Mouse (Mus musculus) ovary, postnatal 10 days (tissue): ENCODE measurements around the gene Fam78a.
A peak's percentile ranks its signal among the peaks of the same experiment; 100 is the strongest.
"Not testable (repeated sequence)": the region's sequence is repeated elsewhere in the genome, so short reads cannot be mapped to it uniquely, and the experiment has no call there.

Experiments used
- DNase-seq: peaks from one replicate; pipeline ENCODE4 v3.0.0; 2022; ENCODE audit warnings: low spot score

Gene Fam78a

DNA sequence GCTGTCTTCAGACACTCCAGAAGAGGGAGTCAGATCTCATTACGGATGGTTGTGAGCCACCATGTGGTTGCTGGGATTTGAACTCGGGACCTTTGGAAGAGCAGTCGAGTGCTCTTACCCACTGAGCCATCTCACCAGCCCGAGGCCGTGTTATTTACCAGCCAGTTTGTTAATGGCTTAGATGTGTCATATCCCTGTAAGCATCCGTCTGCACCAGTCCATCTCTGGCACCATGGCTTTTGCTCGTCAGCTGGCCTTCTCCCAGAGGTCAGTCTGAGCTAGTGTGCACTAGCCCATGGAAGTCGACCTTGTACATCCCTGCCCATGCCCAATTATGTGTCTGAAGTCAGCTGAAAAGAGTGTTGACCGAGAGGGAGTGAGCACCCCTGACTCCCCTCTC lies 44.0 kb downstream of the Fam78a start:
- not testable (repeated sequence) for DNase-seq

DNA sequence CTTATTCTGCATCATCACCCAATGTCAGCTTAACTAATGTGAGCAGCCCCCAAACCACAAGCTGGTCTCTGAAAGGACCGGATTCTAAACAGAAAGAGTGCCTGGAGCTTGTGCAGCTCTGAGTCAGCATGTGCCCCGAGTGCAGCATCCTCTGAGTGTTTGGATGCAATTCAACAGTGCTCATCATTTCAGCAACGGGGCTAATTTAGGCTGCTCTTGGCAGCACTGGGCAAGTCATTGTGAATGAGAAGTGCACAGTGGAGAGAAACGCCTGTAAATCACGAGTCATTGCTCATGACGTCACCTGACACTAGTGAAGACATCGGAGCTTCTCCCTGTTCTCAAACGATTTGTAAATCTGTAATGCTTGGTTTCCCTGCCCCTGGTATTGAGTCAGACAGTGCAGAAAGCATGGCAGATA lies 46.0 kb downstream of the Fam78a start:
- no peak for DNase-seq

DNA sequence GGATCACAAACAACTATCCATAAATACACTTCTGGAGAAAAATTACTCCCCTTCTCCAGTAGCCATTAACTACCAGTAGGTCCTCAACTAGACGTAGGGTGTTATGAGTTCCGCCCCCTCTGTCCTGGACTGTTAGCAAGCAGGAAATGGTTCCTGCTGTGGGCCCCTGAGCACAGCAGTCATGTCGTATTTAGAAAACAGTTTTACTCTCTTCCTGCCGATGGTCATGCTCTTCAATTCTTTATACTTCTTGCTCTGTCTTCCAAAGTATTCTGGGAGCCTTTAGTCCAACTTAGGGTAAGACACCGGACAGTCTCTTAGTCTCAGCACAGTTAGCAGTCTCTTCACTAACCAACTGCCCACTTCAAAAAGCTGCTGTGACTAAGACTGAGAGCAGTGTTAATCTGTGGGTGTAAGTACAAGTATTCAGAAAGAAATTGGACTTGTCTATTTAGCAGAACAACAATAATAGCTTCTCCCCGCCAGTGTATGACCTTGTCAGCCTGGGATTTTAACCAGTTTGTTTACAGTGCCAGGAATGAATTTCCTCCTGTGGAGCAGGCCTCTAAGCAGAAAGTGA lies 47.3 kb downstream of the Fam78a start:
- no peak for DNase-seq

DNA sequence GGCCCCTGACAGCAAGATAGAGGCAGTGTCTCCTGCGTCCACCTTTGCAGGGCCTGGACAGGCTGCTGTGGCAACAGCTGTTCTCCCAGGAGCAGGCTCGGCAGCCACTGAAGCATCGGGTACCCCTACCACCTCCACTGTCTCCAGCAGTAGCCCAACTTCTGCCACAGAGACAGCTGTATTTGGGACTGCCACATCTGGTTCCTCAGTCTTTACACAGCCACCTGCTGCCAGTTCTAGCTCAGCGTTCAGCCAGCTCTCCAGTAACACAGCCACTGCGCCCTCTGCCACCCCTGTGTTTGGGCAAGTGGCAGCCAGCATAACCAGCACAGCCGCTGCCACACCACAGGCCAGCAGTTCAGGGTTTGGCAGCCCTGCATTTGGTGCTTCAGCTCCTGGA lies 50.5 kb downstream of the Fam78a start:
- DNase-seq = no peak

DNA sequence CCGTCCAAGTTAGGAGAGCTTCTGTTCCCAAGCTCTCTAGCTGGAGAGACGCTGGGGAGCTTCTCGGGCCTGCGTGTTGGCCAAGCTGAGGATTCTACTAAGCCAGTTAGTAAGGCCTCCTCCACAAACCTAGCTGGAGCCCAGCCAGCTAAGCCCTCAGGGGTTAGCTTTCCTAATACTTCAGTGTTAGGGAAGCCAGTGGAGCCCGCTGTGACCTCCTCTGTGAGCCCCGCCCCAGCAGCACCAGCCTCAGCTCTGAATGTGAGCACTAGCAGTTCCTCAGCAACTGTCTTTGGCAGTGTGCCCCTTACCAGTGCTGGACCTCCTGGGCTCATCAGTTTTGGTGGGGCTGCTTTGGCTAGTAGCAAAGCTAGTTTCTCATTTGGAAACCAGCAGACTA lies 51.2 kb downstream of the Fam78a start:
- DNase-seq = peak; percentile 13

DNA sequence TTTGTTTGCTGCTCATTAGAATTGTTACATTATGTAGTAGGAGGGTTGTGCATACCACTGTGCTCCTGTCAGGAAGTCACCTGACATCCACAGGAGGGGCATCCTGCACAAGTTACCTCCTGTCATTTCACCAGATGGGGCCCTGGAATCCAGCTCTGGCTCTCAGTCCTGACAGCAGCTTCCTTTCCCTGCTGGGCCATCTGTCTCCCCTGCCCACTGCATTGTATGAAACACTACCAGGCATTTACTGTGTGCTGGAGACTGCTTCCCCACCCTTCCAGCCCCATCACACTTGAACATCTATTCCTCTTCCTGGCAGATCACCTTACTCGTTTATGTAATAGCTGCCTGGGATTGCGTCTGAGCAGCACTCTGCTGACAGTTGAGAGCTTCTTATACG lies 55.0 kb downstream of the Fam78a start:
- DNase-seq = no peak

DNA sequence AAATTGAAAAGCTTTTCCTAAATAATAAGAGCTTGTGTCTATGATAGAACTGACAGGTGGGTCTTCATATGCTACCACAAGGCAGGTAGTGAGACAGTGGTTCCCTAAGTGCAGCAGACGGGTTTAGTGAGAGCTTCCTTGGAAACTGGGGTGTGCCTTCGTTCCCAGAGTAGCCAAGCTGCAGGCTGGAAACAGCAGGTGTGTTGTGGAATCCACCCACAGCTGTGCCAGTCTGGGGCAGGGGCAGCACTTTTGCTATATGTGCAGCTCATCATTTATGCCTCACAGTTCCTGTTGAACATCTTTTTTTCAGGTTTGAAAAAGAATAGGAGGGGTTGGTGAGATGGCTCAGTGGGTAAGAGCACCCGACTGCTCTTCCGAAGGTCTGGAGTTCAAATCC lies 60.3 kb downstream of the Fam78a start:
- DNase-seq = no peak

DNA sequence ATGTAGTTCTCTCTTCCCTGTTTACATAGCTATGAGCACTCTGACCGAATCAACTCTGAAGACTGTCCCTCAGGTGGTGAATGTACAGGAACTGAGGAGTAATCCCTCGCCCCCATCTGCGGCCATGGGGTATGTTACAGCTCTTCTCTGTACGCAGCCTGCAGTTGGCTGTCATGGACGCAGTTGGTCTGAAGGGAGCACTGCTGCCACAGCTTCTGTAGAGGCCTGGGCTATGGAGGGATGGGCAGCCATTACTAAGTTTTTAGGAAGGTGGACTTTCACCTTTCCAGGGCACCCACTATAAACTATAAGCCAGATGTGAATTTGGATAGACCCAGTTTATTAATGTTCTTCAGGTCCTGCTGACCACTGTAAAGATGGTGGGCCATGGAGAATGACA lies 64.4 kb downstream of the Fam78a start:
- DNase-seq = no peak

DNA sequence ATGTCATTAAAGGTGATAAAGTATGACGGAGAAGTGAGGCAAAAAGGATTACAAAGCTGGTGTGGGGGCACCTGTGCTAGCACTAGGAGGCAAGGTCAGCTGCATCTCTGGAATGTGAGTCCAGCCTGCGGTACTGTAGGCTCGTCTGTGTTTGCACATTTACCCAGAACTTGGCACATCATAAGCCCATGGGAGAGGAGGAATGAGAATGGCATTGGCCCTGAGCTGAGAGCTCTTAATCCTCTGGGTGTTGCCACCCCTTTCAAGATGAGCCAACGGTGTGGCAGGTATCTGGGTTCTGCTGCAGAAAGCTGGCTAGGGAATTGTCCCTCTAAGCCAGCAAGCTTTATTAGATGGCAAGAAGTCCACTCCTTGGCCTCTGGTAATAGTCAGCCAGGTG lies 65.0 kb downstream of the Fam78a start:
- no peak for DNase-seq

DNA sequence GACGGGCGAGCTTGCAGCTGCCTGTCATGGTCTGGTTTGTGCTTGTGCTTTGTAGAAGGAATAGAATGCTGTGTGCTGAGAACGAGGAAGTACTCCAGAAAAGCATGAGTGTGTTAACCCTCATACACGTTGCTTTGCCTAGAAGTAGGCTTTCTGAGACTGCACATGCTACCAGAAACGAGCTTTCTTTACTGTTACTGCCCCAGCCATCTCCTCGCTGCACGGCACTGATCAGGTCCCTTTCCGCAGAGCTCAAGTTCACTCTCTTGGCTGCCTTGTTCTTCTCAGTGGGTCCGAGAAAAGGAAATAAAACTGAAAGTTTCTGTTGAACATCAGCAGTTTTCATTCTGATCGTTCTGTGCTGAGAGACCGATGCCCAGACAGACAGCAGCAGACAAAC lies 75.9 kb downstream of the Fam78a start:
- DNase-seq = no peak

DNA sequence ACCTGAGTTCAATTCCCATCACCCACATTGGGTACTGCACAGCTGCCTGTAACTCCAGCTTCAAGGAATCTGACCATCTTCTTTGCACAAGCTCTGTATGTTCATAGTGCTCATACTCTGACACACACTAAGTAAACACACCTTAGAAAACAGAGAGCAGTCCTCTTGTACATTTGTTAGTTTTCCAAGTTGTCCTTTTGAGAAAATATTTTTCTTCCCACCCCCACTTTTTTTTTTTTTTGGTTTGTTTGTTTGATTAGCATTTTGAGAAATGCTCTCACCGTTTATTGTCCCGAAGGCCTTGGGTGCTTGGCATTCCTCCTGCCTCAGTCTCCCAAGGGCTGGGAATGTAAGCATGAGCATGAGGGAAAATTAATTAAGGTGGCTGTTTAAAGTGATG lies 76.3 kb downstream of the Fam78a start:
- no peak for DNase-seq
